Mouse (Mus musculus) left cerebral cortex, adult 11 months (tissue): ENCODE measurements at regions not wholly inside any gene's neighbourhood (a gene's known extent, or its start where the extent isn't known, plus 50 kb on each side); places are given as distances from the start of the nearest gene placed in this dataset.

Source experiments
- DNase-seq: peaks from one replicate; pipeline ENCODE4 v3.0.0; 2022; ENCODE audit warnings: low spot score

DNA sequence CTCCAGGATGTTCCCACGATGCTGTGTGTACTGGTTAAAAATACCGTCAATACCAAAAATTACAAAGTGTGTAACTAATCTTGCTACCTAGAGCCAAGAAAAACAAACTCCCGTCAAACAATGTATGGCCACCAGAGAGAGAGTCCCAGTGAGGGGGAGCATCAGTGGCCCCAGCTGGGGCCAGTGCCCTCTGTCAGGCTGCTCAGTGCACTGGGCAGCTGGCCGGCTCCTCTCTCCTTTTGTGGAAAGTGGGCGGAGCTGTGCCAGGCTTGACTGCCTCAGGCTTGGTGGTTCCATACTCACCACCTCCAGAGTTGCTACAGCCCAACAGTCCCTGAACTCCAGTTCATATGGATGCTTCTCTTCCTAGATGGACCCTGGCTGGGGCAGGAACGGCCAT lies 53.8 kb upstream of the Sept5 start:
- no peak for DNase-seq

DNA sequence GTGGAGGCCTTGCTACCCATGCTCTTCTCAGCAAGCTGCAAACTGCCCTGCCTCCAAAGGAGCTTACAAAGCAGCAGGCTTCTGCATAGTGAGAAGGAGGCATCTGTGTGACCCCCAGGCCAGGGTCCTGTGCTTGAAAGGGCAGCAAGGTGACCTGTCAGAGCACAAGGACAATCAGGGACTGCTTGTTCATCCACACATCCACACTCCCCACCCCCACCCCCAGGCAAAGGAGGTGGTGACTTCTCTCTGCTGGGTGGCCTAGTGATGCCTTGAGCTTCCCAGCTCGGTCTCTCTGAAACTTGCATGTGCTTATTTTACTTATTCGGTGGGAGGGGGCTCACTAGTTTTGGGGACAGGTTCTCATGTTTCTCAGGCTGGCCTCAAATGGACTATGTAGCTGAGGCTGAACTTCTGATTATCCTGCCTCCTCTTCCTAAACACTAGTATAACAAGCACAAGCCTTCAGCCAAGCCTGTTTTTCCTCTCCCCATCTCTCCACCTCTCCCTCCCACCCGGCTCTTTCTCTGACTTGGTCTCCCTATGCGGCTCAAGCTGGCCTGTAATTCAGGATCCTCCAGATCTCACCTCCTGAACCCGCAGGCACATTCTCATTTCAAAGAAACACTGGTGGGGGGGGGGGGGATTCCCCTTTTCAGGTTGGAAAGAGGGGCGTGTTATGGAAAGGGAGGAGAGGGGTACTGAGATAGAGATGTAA lies 56.4 kb upstream of the Sept5 start:
- no peak for DNase-seq

DNA sequence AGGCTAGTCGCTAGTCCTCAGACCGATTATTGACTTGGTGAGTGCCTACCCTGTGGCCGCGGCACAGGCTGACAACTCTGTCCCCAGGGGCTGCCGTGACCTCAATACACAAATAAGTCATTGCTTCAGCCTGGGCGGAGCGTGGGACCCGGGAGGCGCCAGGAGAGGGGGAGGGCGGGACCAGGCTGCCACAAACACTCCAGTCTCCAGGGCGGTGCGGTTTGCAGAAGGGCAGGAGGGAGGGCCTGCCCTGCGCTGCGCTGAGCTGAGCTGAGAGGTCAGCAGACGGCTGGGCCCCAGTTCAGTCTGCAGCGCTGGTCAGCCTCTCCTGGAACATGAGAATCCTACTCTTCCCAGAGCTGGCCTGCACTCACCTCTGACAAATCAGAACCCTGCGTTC lies 57.2 kb upstream of the Sept5 start:
- DNase-seq = peak; percentile 56

DNA sequence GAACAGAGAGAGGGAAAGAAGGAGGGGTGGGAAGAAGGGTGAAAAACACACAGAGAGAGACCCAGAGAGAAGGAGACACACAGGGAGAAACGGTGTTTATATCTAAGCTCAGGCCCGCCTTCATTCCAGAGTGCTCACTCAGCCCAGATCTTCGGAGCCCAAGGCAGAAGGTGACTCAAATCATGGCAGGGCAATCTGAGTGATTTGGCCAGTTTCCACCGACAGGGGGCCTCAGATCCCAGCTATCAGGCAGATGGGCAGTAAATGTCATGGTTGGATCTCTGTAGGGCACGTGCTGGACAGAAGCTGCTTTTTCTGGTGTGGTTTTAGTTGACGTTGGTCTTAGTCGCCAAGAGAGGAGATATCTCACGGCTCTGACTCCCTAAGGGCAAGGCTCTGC lies 57.6 kb upstream of the Sept5 start:
- DNase-seq = peak; percentile 19

DNA sequence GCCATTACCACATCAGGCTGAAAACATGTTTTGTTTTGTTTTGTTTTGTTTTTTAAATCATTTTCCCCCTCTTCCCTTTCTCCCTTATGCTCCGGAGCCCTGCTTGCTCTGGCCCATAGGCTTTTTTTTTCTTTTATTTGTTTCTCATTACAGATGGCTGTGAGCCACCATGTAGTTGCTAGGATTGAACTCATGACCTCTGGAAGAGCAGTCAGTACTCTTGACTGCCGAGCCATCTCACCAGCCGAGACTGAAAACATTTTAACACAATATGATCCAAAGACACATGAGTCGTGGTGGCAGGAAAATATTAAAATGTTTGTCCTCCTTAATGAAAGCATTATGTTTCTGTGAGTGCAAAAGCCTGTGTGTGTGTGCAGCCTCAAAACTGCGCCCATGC lies 65.8 kb upstream of the Sept5 start:
- no peak for DNase-seq

DNA sequence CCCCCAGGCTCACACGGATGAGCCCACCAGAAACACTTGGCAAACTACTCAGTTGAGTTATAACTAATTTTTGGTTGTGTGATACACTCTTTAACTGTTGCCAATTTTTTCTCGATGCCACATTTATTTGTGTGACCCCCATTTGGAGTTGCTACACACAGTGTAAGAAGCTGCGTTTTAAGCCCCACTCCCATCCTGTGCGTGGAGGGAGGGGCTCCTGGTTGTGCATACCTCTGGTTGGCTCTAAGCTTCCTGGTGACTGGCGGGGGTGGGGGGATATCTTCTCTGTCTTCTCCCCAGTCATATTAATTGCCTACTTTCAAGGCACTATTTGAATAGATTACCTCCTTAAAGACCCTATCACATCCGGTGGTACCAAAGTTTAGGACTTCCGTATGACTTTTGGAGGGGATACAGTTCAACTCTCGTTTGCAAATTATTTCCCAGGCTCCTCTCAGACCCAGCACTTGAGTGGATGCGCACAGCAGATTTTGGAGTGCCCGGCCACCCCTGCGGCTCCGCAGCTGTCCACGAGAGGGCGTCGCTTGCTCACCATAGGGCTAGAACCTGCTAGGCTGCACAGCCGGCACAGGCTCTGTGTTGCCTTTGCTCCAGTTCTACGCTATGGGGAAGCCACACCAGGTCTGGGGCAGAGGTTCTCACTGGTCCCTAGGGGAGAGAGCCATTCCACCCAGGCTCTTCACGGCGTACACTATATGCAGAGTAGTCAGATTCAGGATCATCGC lies 66.5 kb upstream of the Sept5 start:
- peak; percentile 42 for DNase-seq

DNA sequence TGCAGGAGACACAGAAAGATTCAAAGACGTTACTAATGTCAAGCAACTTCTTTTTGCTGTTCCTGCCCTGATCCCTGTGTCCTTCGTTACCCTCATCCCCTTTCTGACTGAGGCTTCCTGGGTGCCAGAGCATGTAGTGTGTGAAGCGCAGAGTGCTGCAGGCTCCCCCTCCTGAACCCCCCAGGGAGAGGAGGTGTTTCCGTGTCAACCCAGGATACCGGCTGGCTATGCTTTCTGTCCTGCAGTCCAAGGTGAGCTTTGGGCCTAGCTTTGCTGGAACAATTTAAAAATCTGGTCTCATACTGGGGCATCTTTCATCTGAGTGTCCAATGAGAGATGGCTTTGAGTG lies 67.0 kb upstream of the Sept5 start:
- no peak for DNase-seq

DNA sequence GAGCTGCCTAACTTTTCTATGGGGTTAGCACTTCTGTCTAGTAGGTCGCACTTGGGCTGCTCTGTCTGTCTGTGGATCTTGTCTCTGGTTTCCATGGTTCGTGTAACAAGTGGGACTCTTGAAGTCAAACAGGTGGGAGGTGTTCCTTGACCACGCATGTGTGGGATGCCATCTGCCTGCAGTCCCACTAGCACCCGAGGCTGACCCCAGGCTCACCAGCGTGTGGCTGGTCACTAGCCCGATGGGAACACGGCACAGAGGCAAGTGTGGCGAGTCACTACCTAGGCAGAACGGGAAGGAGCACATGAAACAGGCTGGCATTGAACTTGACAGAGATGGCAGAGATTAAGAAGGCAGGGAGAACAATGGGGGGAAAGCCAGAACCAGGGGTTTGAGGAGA lies 72.5 kb upstream of the Cldn5 start:
- no peak for DNase-seq

DNA sequence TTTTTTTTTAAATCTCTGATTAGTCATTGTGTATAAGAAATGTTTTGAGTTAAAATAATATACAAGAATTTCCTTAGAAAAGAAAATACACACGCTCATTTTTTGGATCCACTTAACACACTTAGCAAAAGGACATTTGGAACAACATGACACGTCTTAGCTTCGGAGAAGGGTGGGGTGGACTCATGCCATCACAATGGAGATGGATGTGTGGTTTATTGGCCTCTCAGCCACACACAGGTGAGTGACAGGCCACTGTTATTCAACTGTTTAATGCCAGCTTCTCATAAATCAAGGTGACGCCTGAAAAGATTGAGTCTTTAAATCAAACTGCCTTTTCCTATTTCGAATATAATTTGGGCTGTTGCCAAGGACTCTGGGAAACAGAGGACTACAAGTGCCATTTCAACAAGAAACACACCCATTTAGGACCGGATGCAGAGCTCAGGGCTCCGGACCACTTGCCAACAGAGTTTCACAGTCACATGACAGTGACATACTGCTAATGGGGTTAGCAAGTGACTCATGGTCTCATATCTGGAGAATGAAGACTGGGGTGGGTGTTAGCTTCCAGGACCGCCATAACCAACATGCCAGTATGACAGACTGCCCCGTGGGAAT lies 71.5 kb upstream of the Cldn5 start:
- no peak for DNase-seq

DNA sequence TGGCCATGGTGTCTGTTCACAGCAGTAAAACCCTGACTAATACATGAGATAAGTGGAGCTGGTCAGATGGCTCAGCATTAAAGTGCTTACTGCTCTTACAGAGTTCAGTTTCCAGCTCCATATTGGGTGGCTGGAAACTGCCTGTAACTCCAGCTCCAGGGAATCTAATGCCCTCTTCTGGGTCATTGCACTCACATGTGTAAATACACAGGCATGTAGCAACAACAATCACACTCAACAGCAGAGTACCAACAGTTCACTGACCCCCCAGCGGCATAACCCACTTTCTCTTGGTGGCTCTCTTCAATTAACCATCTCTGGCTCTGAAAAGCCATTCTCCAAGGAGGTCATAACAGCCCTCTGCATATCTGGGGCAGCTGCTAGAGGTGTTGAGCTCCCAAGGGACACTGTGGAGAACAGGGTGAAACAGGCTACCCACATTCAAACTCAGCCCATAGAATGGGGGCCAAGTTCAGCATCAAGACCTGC lies 65.0 kb upstream of the Cldn5 start:
- no peak for DNase-seq

DNA sequence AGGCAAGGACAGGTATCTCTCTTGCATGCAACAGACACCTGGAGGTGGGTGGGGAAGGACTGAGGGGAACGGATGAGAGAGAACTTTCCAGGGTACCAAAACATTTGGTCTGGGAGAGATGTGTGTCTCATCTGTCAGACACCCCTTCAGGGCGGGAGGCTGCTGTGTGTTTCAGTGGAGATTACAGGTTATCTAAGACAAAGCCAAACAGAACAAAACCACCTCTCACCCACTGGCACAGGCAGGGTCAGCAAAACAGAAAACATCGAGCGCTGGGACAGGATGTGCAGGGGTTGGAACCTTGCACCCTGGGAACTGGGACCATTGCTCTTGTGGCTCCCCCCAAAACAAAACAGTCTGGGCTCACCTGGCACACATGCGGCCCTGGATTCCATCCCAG lies 63.6 kb upstream of the Cldn5 start:
- DNase-seq = no peak

DNA sequence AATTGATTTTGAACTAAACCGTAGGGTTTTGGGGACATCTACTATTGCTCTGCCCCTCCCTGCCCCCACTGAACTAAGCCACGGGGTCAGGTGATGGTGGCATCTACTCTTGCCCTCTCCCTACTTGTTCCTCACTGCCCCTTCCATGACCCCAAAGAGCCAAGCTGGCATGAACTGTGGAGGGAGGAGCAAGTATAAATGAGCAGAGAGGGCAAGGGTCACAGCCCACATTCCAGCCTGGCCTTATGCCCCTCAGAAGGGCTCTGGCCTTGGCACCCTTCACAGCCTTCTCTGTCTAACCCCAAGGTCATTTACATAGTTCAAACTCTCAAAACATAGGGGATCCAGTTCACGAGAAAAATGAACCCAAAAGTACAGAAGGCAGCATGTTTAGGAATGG lies 61.3 kb upstream of the Cldn5 start:
- DNase-seq = no peak

DNA sequence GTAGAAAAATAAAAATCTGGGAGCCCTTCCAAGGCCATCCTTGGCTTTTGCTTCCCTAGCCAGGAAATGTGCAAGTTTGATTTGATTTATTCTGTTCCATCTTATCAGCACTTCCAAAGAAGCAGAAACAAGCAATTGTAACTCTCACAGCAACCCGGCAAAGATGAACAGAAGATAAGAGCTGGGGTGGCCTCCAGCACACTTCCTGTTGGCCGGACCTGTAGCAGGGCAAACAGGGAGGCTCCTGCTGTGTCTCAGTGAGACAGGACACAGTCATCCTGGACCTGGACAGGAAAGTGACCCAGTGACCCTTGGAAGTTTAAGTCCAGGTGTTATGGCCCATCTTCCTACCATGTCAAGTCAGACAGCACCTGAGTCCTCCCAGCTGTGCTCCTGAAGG lies 58.6 kb upstream of the Cldn5 start:
- DNase-seq = no peak

DNA sequence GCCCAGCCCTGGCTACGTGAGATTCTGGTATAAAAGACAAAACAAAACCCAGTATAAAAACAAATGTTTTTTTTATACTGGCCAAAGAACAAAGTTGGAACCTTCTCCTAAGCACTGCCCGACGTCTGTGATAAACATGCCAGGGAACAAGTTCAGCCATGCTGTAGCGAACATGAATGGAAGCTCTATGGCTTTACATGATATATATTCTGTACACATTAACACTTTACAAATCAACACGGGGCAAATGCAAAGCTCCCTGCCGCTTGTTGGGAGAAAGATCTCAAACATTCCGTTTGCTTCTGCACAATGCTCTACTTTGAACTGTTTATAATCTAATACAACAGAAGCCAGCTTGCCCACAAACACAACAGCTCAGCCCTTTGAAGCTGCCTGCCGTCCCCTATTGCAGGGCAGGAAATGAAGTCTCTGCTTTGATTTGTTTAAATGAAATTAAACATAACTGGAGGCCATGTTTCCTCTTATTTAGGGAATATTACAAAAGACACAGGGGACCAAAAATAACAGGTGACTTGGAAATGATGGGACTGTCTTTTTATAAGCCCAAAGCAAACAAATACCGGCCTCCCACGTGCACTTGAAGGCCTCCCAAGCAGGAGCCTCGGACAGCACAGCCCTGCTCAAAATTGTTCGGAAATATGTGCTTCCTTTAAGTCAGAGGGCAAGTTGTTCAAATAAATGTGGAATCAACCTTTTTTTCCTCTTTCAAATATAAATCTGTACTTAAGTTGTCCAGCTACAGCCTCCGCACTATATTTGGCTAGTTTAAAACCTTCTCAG lies 56.0 kb upstream of the Cldn5 start:
- no peak for DNase-seq

DNA sequence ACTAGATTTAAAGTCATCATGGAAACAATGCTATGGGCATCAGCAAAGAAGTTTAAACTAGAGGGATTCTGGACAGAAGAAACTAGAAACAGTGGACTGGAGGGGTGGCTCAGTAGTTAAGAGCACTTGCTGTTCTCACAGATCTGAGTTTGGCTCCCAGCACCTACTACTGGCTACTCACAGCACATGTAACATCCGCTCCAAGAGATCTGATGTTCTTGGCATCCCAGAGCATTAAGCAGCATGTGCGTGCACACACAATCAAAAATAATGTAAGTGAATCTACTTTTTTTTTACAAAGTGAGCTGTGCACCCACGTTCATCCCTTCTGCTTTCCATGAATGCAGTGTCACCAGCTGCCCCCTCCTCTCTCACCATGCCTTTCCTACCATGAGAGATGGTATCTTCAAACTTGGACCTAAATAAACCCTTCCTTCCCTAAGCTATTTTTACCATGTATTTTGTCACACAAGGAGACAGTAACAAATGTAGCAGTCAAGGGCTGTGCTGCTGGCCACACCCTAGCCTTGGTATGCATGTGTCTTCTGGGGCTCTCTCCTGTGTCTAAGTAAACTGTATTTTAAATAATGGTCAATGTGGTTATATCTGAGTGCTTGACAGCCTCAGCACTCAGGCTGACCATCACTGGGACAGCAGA lies 53.3 kb upstream of the Cldn5 start:
- no peak for DNase-seq

DNA sequence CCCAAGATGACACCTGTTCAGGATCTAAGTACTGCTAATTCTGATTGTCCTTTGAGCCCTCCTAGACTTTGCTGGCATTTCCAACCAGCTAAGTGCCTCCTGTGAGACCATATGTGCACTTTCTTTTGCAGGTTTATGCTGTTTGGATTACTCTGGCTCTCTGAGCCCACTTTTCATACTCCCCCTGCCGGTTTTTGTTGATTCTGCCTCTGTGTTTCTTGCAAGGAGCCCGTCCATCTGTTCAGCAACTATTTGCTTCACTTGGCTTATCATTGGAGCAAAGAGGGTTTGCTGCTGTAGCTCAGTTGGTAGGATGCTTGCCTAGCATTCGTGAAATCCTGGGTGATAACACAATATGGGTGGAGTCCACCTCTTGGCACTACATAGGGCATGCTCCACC lies 52.8 kb upstream of the Cldn5 start:
- DNase-seq = no peak

DNA sequence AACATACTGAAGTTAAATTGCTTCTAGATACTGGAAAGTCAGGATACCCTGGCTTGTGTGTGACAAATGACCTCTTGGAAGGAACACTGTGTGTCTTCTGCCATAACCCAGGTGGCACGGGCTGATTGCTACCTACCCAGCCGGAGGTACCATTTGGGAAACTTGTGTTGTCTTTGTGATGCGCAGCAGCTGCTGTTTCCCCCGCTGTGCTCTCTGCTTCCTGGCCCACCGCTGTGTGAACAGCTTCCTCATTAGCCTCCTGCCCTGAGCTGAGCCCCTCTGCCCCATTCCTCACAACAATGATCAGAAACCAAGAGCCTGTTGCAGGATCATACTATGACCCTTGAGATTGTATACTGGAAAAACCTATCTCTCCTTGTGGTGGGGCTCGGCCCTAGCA lies 51.9 kb upstream of the Cldn5 start:
- DNase-seq = no peak
